Mouse (Mus musculus) MEL (cell line): ENCODE results near the gene Il3ra.

Experiments used
- CTCF ChIP-seq, 3 experiments: IDR thresholded peaks in 2 of 3; conservative IDR thresholded peaks in 1 of 3; 2 replicates each; pipeline ENCODE4 v1.5.1; 2011 to 2012; ENCODE audit warnings: low read length in 3 of 3, low read depth in 2 of 3, mild to moderate bottlenecking in 2 of 3, improper control_type of control experiment in 1 of 3, inconsistent platforms in 1 of 3, mixed read lengths in 1 of 3, moderate library complexity in 1 of 3; ENCODE audit not compliant: control insufficient read depth in 1 of 3, insufficient read depth in 1 of 3, poor library complexity in 1 of 3, severe bottlenecking in 1 of 3
- TAL1 ChIP-seq: IDR thresholded peaks from 2 replicates; pipeline ENCODE4 v1.6.1; 2012; ENCODE audit warnings: mild to moderate bottlenecking, inconsistent platforms, low read length, moderate library complexity, mixed read lengths
- ZC3H11A ChIP-seq: IDR thresholded peaks from 2 replicates; pipeline ENCODE4 v1.6.1; 2012; ENCODE audit warnings: low read depth, mild to moderate bottlenecking, inconsistent platforms, low read length, improper control_type of control experiment
- ZMIZ1 ChIP-seq: IDR thresholded peaks from 2 replicates; pipeline ENCODE4 v1.6.1; 2012; ENCODE audit warnings: low read depth, mild to moderate bottlenecking, inconsistent platforms, low read length, improper control_type of control experiment, moderate library complexity

- no peak for TF ChIP-seq ZMIZ1
- TF ChIP-seq ZC3H11A, result no peak
- no peak for TF ChIP-seq CTCF (IDR thresholded peaks at IDR 0.05 in 2 of 3, conservative IDR thresholded peaks at IDR 0.05 in 1 of 3; ENCODE audit: control insufficient read depth in 1 of 3, insufficient read depth in 1 of 3, low read depth in 2 of 3, low read length in 3 of 3, poor library complexity in 1 of 3, severe bottlenecking in 1 of 3)
- no peak for TF ChIP-seq TAL1
Observed at GRCm38 (mm10) chr14:14353081-14353732, 7.1 kb downstream of the Il3ra start.
